Mouse (Mus musculus): ENCODE measurements at regions not wholly inside any gene's neighbourhood (a gene's known extent, or its start where the extent isn't known, plus 50 kb on each side); places are given as distances from the start of the nearest gene placed in this dataset.

- TF ChIP-seq POLR2A (IDR thresholded peaks at IDR 0.05; ENCODE audit: control insufficient read depth in 1 of 2, insufficient read depth in 1 of 2, low read depth in 1 of 2, low read length in 2 of 2, poor library complexity in 1 of 2) (no peak), E2F4 (IDR thresholded peaks at IDR 0.05; ENCODE audit: borderline replicate concordance, low read depth, low read length) (no peak), CTCF (IDR thresholded peaks at IDR 0.05 in 2 of 3, conservative IDR thresholded peaks at IDR 0.05 in 1 of 3; ENCODE audit: control insufficient read depth in 1 of 3, insufficient read depth in 1 of 3, low read depth in 2 of 3, low read length in 3 of 3, poor library complexity in 1 of 3, severe bottlenecking in 1 of 3) (no peak), NRF1 (IDR thresholded peaks at IDR 0.05; ENCODE audit: insufficient read depth, low read depth, low read length, poor library complexity, severe bottlenecking) (no peak), USF1 (IDR thresholded peaks at IDR 0.05; ENCODE audit: low read depth, low read length) (no peak), POLR2AphosphoS2 (IDR thresholded peaks at IDR 0.05; ENCODE audit: low read length) (no peak), CHD1 (IDR thresholded peaks at IDR 0.05; ENCODE audit: low read depth, low read length) (no peak), RCOR1 (IDR thresholded peaks at IDR 0.05; ENCODE audit: low read depth, low read length) (no peak), MXI1 (IDR thresholded peaks at IDR 0.05; ENCODE audit: low read depth, low read length) (no peak), EP300 (IDR thresholded peaks at IDR 0.05; ENCODE audit: low read depth in 1 of 2, low read length in 2 of 2) (no peak), ZNF384 (IDR thresholded peaks at IDR 0.05; ENCODE audit: low read depth, low read length) (no peak), ZKSCAN1 (IDR thresholded peaks at IDR 0.05; ENCODE audit: low read depth, low read length) (no peak), GABPA (IDR thresholded peaks at IDR 0.05; ENCODE audit: low read depth, low read length) (no peak), MAFK (IDR thresholded peaks at IDR 0.05; ENCODE audit: borderline replicate concordance, low read depth, low read length) (no peak)
These were observed 268.9 kb downstream of the Rnf152 start for GRCm38 (mm10) chr1:105087623-105088022.

All from MEL (cell line).